Mouse (Mus musculus) left cerebral cortex, adult 8-10 months (tissue): ENCODE results near the gene Rassf5. TPM values are rescaled to one million over a fixed set of nuclear protein-coding genes. Genes with fewer than 3 reads are reported as not detected.

Experiments used
- DNase-seq, 2 experiments: peaks; one replicate each; pipeline ENCODE4 v3.0.0; 2022; ENCODE audit warnings: low spot score in 2 of 2
- total RNA-seq, 4 experiments: library from RNA; stranded (reverse); gene quantifications; 2 replicates each; pipeline ENCODE4 v1.2.4; 2022

Gene Rassf5
- 10 to 100 TPM; 24.2 to 26.0 (median 25.0) TPM for total RNA-seq

GRCm38 (mm10) chr1:131245089-131245856, at the start of gene Rassf5:
Gene Rassf5 (minus strand): TSS chr1:131245258.
- peak; percentile 46 to 52 for DNase-seq

- peak in 1 of 2 experiments; percentile 47 for DNase-seq
These were observed 48.8 kb upstream of the Rassf5 start for GRCm38 (mm10) chr1:131293922-131294250.

GRCm38 (mm10) chr1:131293221-131293921, 48.3 kb upstream of the Rassf5 start:
- no peak for DNase-seq

GRCm38 (mm10) chr1:131290648-131291047, 45.6 kb upstream of the Rassf5 start:
- DNase-seq: peak; percentile 40 to 48

- no peak for DNase-seq
These were observed 43.9 kb upstream of the Rassf5 start for GRCm38 (mm10) chr1:131288938-131289337.

GRCm38 (mm10) chr1:131287267-131287666, 42.2 kb upstream of the Rassf5 start:
- no peak for DNase-seq

- no peak for DNase-seq
These were observed 41.7 kb upstream of the Rassf5 start for GRCm38 (mm10) chr1:131286803-131287202.

- no peak for DNase-seq
These were observed 39.6 kb upstream of the Rassf5 start for GRCm38 (mm10) chr1:131284616-131285015.

- no peak for DNase-seq
These were observed 39.1 kb upstream of the Rassf5 start for GRCm38 (mm10) chr1:131284167-131284566.

GRCm38 (mm10) chr1:131281731-131282130, 36.7 kb upstream of the Rassf5 start:
- no peak for DNase-seq

GRCm38 (mm10) chr1:131280280-131280679, 35.2 kb upstream of the Rassf5 start:
- no peak for DNase-seq

- DNase-seq: no peak
These were observed 34.4 kb upstream of the Rassf5 start, which contains the start of gene Ikbke for GRCm38 (mm10) chr1:131279456-131279776. Gene Ikbke (minus strand): TSS chr1:131279606.

- no peak for DNase-seq
These were observed 33.8 kb upstream of the Rassf5 start for GRCm38 (mm10) chr1:131278606-131279455.

GRCm38 (mm10) chr1:131276831-131277230, 31.8 kb upstream of the Rassf5 start:
- DNase-seq: no peak

GRCm38 (mm10) chr1:131275577-131275976, 30.5 kb upstream of the Rassf5 start:
- DNase-seq: no peak

- DNase-seq: no peak
These were observed 29.9 kb upstream of the Rassf5 start for GRCm38 (mm10) chr1:131274725-131275539.

GRCm38 (mm10) chr1:131269797-131270578, 24.9 kb upstream of the Rassf5 start:
- peak in 1 of 2 experiments; percentile 63 for DNase-seq

GRCm38 (mm10) chr1:131268776-131269175, 23.7 kb upstream of the Rassf5 start:
- no peak for DNase-seq

- no peak for DNase-seq
These were observed 18.8 kb upstream of the Rassf5 start for GRCm38 (mm10) chr1:131263905-131264304.

- DNase-seq: peak in 1 of 2 experiments; percentile 60
These were observed 15.2 kb upstream of the Rassf5 start for GRCm38 (mm10) chr1:131260309-131260656.
